Mouse (Mus musculus) spleen, embryonic (tissue): ENCODE measurements around the gene Stk19.
"Not testable (repeated sequence)": the region's sequence is repeated elsewhere in the genome, so short reads cannot be mapped to it uniquely, and the experiment has no call there.

Experiments used
- CTCF ChIA-PET: fragments of 350-600 bp; sonication (Branson Sonifier 250); formaldehyde crosslinking; loops from one replicate; lab custom pipeline; 2022; lab: Charles Lee

The Stk19 gene

DNA sequence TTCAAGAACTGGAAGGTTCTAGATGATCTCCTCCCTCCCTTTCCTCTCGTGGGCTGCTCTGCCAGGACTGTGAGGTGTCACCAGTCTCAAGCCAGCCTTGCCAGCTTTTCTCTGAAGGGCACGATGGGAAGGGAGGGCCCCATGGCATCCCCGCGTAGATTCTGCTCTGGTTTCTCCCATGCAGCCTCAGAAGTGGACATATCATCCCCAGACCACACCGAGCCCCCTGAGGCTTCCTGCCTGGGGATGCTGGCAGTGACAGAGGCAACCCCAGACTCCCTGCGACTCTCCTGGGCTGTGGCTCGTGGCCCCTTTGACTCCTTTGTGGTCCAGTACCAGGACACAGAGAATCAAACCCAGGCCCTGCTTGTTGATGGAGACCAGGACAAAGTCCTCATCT lies 38.7 kb downstream of the Stk19 start:
- CTCF ChIA-PET, result not testable (repeated sequence)

DNA sequence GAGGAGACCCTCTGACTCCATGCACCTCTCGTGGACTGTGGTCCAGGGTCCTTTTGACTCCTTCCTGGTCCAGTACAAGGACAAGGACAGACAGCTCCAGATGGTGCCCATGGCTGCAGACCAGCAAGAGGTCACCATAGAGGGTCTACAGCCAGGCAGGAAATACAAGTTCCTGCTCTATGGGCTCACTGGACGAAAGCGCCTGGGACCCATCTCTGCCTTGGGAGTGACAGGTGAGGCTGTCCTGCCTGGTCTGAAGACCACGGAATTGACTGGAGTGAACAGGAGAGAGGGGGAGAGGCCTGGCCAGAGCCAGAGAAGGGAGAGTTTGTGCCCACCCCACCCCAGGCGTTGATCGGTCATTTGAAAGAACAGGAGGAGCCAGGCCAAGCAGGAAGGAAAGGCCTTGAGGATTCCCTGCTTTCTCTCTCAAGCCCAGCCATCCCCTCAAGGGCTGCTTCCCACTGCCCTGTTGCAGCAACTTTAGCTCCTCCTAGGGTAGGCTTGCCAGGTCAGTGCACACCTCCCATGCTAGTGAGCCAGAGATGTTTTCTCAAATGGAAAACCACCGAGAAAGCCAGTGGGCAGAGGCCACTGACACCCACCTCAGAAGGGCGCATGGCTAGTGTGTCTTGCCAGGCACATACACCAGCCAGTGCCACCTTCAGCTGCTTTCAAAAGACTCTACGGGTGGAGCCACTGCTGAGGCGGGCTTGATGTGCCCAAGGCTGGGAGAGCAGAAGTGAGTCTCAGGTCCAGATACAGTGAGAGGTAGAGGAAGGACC lies 39.3 kb downstream of the Stk19 start:
- CTCF ChIA-PET, result not testable (repeated sequence)

DNA sequence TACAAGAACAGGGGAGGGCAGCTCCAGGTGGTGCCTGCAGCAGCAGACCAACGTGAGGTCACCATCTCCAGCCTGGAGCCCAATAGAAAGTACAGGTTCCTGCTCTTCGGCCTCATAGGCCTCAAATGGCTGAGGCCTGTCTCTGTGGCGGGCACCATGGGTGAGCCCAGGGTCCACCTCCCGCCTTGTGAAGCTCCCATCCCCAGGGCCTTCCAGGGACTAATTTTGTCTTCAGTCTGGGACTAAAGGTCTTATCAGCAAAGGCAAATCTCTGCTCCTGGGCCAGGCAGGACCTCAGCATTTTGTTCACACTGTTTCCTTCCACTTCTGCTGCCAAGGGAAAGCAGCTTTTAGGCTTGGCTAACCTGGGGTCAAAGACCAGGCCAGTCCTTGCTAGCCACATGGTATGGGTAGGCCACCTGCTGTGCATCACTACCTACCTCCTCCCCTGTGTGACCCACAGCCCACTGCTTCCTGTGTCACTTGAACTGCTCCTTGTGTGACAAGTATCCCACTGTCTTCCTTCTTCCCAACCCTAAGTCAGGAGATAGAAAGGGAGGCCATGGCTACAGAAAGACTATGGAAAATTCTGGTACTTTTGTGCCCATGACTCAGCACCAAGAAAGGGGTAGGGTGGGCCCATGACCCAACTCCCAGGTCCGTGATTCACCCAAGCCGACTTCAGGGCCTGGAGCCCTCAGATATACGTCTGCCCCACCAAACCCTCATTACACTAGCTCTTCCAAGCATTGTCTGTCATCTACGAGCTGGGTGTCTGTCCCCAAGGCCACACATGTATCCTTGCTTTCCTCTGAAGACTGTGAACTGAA lies 40.2 kb downstream of the Stk19 start:
- CTCF ChIA-PET, result no interaction called here

DNA sequence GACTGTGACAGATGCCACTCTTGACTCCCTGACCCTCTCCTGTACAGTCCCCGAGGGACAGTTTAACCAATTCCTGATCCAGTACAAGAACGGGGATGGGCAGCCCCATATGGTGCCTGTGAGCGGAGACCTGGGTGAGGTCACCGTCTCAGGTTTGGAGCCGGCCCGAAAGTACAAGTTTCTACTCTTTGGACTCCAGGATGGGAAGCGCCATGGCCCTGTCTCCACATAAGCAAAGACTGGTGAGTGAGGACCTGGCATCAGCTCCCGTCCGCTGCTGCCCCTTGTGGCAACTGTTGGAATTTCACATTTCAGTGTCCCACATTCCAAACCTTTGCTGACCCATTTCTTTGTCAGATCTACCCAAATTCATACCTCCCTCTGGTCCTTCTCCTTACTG lies 41.1 kb downstream of the Stk19 start:
- CTCF ChIA-PET, result no interaction called here

DNA sequence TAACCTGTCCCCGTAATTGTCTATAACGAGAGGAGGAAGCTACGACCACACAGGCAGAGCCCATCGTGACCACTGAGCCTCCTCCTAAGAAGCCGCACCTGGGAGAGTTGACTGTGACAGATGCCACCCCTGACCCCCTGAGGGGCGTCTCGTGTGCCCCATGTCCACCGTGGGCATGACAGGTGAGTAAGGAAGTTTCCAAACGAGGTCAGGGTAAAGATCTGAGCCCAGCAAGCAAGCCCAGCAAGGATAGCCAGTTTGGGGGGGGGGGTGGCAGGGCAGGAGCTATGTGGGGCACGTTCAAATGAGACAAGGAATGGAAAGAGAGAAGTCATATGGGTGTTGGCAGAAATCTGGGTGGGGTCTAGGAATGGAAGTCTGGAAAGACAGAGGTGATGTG lies 41.7 kb downstream of the Stk19 start:
- CTCF ChIA-PET, result no interaction called here

DNA sequence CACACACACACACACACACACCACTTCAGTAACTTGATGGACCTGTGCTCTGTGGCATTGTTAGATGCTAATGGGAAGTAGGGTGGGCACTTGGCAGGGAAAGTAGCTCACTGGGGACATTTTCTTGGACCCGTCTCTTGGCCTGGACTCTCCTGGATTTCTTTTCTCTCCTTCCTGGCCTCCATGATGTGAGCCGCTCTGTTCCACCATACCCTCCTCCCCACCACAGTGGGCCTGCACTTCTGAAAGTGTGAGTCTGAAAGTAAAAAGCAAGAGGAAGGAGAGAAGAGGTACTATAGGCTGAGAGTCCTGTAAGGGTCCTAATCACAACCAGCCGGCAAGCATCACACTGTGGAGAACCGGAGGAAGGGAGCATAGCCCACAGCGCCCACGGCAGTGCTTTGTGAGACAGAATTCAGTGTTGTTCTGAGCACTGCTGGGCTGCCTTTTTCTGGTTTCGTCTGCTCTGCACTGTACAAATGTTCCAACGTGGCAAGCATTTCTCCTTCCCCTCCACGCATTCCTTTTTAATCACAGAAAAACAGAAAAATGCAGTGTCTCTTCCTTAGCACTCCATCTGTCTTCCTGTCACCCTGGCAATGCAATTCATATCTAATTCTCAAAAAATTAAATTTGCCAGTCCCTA lies 58.9 kb downstream of the Stk19 start:
- CTCF ChIA-PET, result no interaction called here
